Mouse (Mus musculus): ENCODE data around the gene Bhlhe41. TPM values are rescaled to one million over a fixed set of nuclear protein-coding genes. Genes with fewer than 3 reads are reported as not detected.
A peak's percentile ranks its signal among the peaks of the same experiment; 100 is the strongest.

Gene Bhlhe41
- polyA plus RNA-seq, 1 experiment from 2014 or later = 1.1 TPM

DNA sequence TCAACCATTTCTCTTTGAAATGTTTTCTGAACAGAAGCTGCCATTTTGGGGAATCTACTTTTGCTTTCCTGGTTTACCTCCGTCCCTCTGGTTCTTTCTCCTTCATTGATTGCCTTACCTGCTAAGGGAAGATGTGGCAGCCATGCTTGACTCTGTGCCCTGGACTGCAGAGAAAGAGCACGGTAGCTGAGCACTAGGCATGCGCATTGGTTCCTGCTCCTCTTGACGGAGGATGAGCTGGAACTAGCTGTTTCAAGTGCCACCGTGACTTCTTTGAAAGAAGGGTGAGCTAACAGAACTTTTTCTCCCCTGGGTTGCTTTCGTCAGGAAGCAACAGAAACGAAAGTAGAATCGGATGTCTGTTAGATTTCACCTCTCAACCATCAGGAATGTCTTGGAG, 17.7 kb downstream of the Bhlhe41 start:
- H3K4me3 ChIP-seq (replicated peaks; ENCODE audit: low read depth, low read length) = no peak overlapping the region
- ATAC-seq (replicated peaks; ENCODE audit: low FRiP score, low read depth) (no peak), DNase-seq (ENCODE audit: low spot score) (no peak)
- no peak for TF ChIP-seq CTCF (IDR thresholded peaks at IDR 0.05; ENCODE audit: low read depth)
- WGBS = 68% methylated on average over 8 of the region's 8 CpGs
- H3K27ac ChIP-seq = no peak overlapping the region
- H3K36me3 ChIP-seq (ENCODE audit: insufficient read depth, low read length) = no peaks in the 10 kb centered on the region
- no peaks in the 10 kb centered on the region for H3K27me3 ChIP-seq (ENCODE audit: insufficient read depth, low read length)
- no peaks in the 10 kb centered on the region for H3K4me1 ChIP-seq (replicated peaks; ENCODE audit: insufficient read depth, low read length)
- no peak overlapping the region for H3K9ac ChIP-seq (ENCODE audit: low read depth, low read length)
- H3K4me2 ChIP-seq (ENCODE audit: low read length) = no peak overlapping the region
- H3K9me3 ChIP-seq (replicated peaks; ENCODE audit: low read length) = no peaks in the 10 kb centered on the region

DNA sequence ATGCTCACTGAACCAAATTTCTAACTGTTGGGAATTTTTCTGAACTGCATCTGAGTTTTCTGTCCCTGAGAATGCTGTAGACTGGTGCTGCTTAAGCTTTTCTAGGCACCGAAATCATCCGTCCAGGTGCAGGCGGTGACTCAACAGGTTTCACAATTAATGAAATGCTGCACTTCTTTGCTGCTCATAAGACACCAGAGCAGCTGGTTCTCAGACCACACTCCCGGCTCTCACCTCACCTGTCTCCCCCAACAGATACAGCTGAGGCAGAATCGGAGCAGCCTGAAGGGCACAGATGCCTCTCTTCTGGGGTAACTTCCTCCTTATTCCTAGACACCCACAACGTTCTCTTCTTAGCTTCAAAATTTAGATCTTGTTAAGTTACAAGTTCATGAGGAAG, 18.4 kb downstream of the Bhlhe41 start:
- no peak for ATAC-seq (replicated peaks; ENCODE audit: low FRiP score, low read depth)

DNA sequence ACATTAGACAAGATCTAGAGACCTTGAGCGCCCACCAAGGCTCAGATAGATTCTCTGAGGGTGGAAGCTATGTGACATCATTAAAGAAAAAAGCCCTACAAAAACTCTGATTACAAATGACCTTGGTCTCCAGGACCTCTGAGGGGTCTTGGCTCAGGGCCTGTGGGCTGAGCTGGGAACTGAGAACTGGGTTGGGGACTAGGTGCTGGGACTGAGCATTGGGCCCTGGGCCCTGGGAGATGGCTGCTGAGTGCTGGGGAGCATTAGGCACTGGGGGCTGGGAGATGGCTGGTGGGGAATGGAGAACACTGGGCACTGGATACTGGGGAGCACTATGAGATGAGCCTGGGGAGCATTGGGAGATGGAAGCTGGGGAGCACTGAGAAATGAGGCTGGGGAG, 19.3 kb downstream of the Bhlhe41 start:
- no peak for ATAC-seq (replicated peaks; ENCODE audit: low FRiP score, low read depth)
- TF ChIP-seq CTCF (IDR thresholded peaks at IDR 0.05; ENCODE audit: low read depth) = no peak
- WGBS = 72% methylated on average over 1 of the region's 1 CpGs
- H3K36me3 ChIP-seq (ENCODE audit: insufficient read depth, low read length) = no peaks in the 10 kb centered on the region
- no peaks in the 10 kb centered on the region for H3K4me1 ChIP-seq (replicated peaks; ENCODE audit: insufficient read depth, low read length)
- no peaks in the 10 kb centered on the region for H3K9me3 ChIP-seq (replicated peaks; ENCODE audit: low read length)
- no peak for DNase-seq (ENCODE audit: low spot score)
- no peaks in the 10 kb centered on the region for H3K27me3 ChIP-seq (ENCODE audit: insufficient read depth, low read length)
- H3K27ac ChIP-seq = no peak overlapping the region
- H3K9ac ChIP-seq (ENCODE audit: low read depth, low read length) = no peak overlapping the region
- H3K4me2 ChIP-seq (ENCODE audit: low read length) = no peak overlapping the region
- no peak overlapping the region for H3K4me3 ChIP-seq (replicated peaks; ENCODE audit: low read depth, low read length)

More for the DNA sequence above, 18.4 kb downstream of the Bhlhe41 start:
- Histone ChIP-seq H3K27ac (no peak overlapping the region), H3K27me3 (ENCODE audit: insufficient read depth, low read length) (no peaks in the 10 kb centered on the region), H3K4me3 (replicated peaks; ENCODE audit: low read depth, low read length) (no peak overlapping the region), H3K4me2 (ENCODE audit: low read length) (no peak overlapping the region), H3K4me1 (replicated peaks; ENCODE audit: insufficient read depth, low read length) (no peaks in the 10 kb centered on the region), H3K9ac (ENCODE audit: low read depth, low read length) (no peak overlapping the region), H3K36me3 (ENCODE audit: insufficient read depth, low read length) (no peaks in the 10 kb centered on the region), H3K9me3 (replicated peaks; ENCODE audit: low read length) (no peaks in the 10 kb centered on the region)
- TF ChIP-seq CTCF (IDR thresholded peaks at IDR 0.05; ENCODE audit: low read depth) = no peak
- WGBS = 87% methylated on average over 6 of the region's 6 CpGs
- DNase-seq (ENCODE audit: low spot score) = no peak

DNA sequence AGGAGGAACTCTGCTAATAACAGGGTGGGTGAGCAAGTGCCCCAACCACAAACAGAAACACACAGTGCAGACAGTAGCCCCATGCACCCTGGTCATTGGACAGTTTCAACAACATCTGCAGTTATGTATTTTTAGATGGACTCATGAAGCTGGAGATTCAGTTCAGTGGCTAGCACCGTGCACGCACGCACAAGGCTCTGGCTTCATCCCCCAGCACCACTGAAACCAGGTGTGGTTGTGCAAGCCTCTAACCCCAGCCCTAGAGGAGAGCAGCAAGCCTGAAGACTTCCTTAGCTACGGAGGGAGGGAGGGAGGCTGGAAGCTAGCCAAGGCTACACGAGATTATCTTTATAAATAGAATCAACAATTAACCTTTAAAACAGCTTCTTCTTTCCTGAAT, 19.7 kb downstream of the Bhlhe41 start:
- H3K27ac ChIP-seq = no peak overlapping the region
- no peaks in the 10 kb centered on the region for H3K4me1 ChIP-seq (replicated peaks; ENCODE audit: insufficient read depth, low read length)
- TF ChIP-seq CTCF (IDR thresholded peaks at IDR 0.05; ENCODE audit: low read depth) = no peak
- no peaks in the 10 kb centered on the region for H3K36me3 ChIP-seq (ENCODE audit: insufficient read depth, low read length)
- no peak overlapping the region for H3K4me2 ChIP-seq (ENCODE audit: low read length)
- no peaks in the 10 kb centered on the region for H3K27me3 ChIP-seq (ENCODE audit: insufficient read depth, low read length)
- H3K9me3 ChIP-seq (replicated peaks; ENCODE audit: low read length) = no peaks in the 10 kb centered on the region
- DNase-seq (ENCODE audit: low spot score) (no peak), ATAC-seq (replicated peaks; ENCODE audit: low FRiP score, low read depth) (no peak)
- 60% methylated on average over 5 of the region's 5 CpGs for WGBS
- H3K4me3 ChIP-seq (replicated peaks; ENCODE audit: low read depth, low read length) = no peak overlapping the region
- H3K9ac ChIP-seq (ENCODE audit: low read depth, low read length) = no peak overlapping the region

DNA sequence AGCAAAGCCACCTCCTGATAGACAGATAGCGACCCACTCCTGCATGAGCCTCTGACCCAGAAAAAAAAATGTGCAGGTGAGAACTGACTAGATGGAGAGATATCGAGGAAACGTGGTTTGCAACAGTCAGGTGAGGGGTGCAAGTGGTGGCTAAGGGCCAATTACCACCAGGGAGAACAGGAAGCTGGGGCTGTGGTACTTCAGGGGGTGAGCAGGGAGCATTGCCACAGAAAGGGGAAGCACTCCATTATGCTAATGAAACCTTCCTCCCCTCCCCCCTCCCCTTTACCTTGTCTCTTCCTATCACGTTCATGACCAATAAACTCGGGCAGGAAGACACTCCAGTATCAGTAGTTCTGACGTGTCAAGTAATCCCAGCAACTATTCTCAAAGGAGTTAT, 30.0 kb downstream of the Bhlhe41 start:
- Histone ChIP-seq H3K4me2 (ENCODE audit: low read length) (no peak overlapping the region), H3K9me3 (replicated peaks; ENCODE audit: low read length) (no peaks in the 10 kb centered on the region), H3K27ac (no peak overlapping the region), H3K4me1 (replicated peaks; ENCODE audit: insufficient read depth, low read length) (no peaks in the 10 kb centered on the region), H3K36me3 (ENCODE audit: insufficient read depth, low read length) (no peaks in the 10 kb centered on the region), H3K4me3 (replicated peaks; ENCODE audit: low read depth, low read length) (no peak overlapping the region), H3K9ac (ENCODE audit: low read depth, low read length) (no peak overlapping the region), H3K27me3 (ENCODE audit: insufficient read depth, low read length) (no peaks in the 10 kb centered on the region)
- TF ChIP-seq CTCF (IDR thresholded peaks at IDR 0.05; ENCODE audit: low read depth) = no peak
- WGBS = 53% methylated on average over 6 of the region's 6 CpGs
- DNase-seq (ENCODE audit: low spot score) (no peak), ATAC-seq (replicated peaks; ENCODE audit: low FRiP score, low read depth) (no peak)

DNA sequence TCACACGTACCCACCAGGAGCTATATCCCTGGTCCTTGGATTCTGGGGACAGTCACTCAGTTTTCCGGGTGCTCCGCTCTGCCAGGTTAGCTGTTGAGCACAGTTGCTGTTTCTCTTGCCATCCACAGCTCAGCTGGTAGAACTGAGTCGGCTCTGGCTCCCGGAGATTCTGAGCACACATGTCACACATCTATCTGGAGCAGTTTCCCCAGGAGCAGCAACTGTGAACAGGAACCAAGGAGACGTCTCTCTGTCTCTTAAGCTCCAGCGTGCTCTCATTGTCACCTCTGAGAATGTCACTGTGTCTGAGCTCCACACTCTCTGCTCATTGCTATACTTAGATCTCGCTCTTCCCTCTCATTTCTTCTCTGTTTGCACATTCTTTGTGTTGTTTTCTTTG, 32.4 kb downstream of the Bhlhe41 start:
- no peak for ATAC-seq (replicated peaks; ENCODE audit: low FRiP score, low read depth)
- no peaks in the 10 kb centered on the region for H3K27me3 ChIP-seq (ENCODE audit: insufficient read depth, low read length)

DNA sequence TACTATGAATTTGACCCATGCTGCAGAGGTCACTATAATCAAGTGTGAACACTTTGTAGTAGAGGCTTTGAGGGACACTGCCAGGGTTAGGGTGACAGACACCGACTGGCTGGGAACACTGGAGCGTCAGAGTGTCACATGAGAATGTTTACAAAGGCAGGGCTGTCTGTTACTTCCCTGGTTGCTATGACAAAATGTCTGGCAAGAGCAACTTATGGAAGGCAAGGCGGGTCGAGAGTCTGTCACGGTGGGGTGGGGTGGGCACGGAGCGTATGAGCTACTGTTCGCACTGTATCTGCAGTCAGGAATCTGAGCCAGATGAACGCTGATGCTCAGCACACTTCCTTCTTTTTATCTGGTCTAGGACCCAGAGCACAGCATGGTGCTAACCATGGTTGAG, 34.7 kb downstream of the Bhlhe41 start:
- ATAC-seq (replicated peaks; ENCODE audit: low FRiP score, low read depth) (peak; percentile 19; the same call in 1 of the 2 replicates), DNase-seq (ENCODE audit: low spot score) (peak; percentile 42)
- H3K4me1 ChIP-seq (replicated peaks; ENCODE audit: insufficient read depth, low read length) = no peaks in the 10 kb centered on the region
- H3K27ac ChIP-seq = no peak overlapping the region
- H3K27me3 ChIP-seq (ENCODE audit: insufficient read depth, low read length) = no peaks in the 10 kb centered on the region
- no peaks in the 10 kb centered on the region for H3K36me3 ChIP-seq (ENCODE audit: insufficient read depth, low read length)
- TF ChIP-seq CTCF (IDR thresholded peaks at IDR 0.05; ENCODE audit: low read depth) = no peak
- H3K9me3 ChIP-seq (replicated peaks; ENCODE audit: low read length) = no peaks in the 10 kb centered on the region
- WGBS = 39% methylated on average over 9 of the region's 9 CpGs
- H3K4me2 ChIP-seq (ENCODE audit: low read length) = no peak overlapping the region; the same call in 1 of the 2 replicates
- H3K4me3 ChIP-seq (replicated peaks; ENCODE audit: low read depth, low read length) = no peak overlapping the region
- H3K9ac ChIP-seq (ENCODE audit: low read depth, low read length) = no peak overlapping the region

More for the DNA sequence above, 32.4 kb downstream of the Bhlhe41 start:
- Histone ChIP-seq H3K9me3 (replicated peaks; ENCODE audit: low read length) (no peaks in the 10 kb centered on the region), H3K4me1 (replicated peaks; ENCODE audit: insufficient read depth, low read length) (no peaks in the 10 kb centered on the region), H3K4me2 (ENCODE audit: low read length) (no peak overlapping the region), H3K27ac (no peak overlapping the region), H3K9ac (ENCODE audit: low read depth, low read length) (no peak overlapping the region), H3K36me3 (ENCODE audit: insufficient read depth, low read length) (no peaks in the 10 kb centered on the region), H3K4me3 (replicated peaks; ENCODE audit: low read depth, low read length) (no peak overlapping the region)
- TF ChIP-seq CTCF (IDR thresholded peaks at IDR 0.05; ENCODE audit: low read depth) = no peak
- DNase-seq (ENCODE audit: low spot score) = no peak
- 74% methylated on average over 8 of the region's 8 CpGs for WGBS
